In the genomic region with DNA sequence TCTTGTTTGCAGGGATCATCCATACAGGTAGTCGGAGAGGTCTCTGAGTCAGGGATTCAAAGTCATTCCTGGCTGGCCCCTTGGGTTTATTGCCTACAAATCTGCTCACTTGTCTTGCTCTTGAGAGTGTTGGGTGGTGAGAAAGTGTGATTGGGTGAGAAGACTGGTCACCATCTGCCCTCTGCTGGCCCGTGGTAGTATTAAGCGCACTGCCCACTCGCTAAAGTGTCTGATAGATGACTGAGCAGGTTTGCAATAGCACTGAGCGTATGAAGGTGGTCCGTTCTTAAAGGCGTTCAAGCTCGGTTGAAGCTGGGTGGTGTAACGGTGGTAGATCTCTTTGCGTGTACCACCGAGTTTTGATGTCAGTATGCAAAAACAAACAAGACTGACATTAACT, we compare ENCODE assay signal across 8 mouse cellular contexts. TPM values are rescaled to one million over a fixed set of nuclear protein-coding genes. Genes with fewer than 3 reads are reported as not detected.
DNase-seq lines count a peak whose midpoint lies in the region; ATAC-seq lines count a peak whose summit lies in the region.

No protein-coding gene starts in this region.

- H3K4me2 ChIP-seq in hindbrain, embryonic 15.5 days: peak overlapping the region; percentile 87

- H3K9ac ChIP-seq in hindbrain, embryonic 15.5 days: no peak overlapping the region

- H3K4me1 ChIP-seq in hindbrain, embryonic 15.5 days (replicated peaks): peaks cover 11% of the 10 kb centered on the region

- H3K27me3 ChIP-seq in hindbrain, embryonic 15.5 days: peaks cover 7% of the 10 kb centered on the region

- peak; percentile 83 for DNase-seq in R1 (ENCODE audit: low read depth, low spot score)
- DNase-seq in cerebellum, postnatal 36 days: peak; percentile 88 to 93
- DNase-seq in frontal cortex, postnatal 36 days (ENCODE audit: low spot score in 2 of 2): peak; percentile 81 to 91
- peak; percentile 78 to 81 for DNase-seq in layer of hippocampus, postnatal 36 days
- DNase-seq in lung, postnatal 25 days (ENCODE audit: low spot score): peak; percentile 90
- peak; percentile 76 for DNase-seq in retina, postnatal 7 days (ENCODE audit: low read depth, low spot score)
- peak; percentile 58 for DNase-seq in urinary bladder, adult 2 months (ENCODE audit: low spot score)

- H3K9me3 ChIP-seq in hindbrain, embryonic 15.5 days: no peaks in the 10 kb centered on the region

- WGBS in hindbrain, embryonic 15.5 days: 3% methylated on average over 11 of the region's 11 CpGs

- H3K4me3 ChIP-seq in hindbrain, embryonic 15.5 days: peak overlapping the region; percentile 44

- H3K36me3 ChIP-seq in hindbrain, embryonic 15.5 days: no peaks in the 10 kb centered on the region

- no peak overlapping the region for H3K27ac ChIP-seq in hindbrain, embryonic 15.5 days (replicated peaks)

- ATAC-seq in hindbrain, embryonic 15.5 days (ENCODE audit: low FRiP score, low read depth): peak; percentile 89

RNA-seq across cellular contexts. Expression of gene Lpin3, which starts 6.8 kb away (rescaled TPM):
- polyA plus RNA-seq in hindbrain, embryonic 15.5 days (2015; fragmentation: Nextera tagmentation; extraction: Ambion mirVana): 0.45 and 0.61 TPM in 2 replicates
- 1 to 10 TPM; 1.1 to 1.4 TPM for total RNA-seq in layer of hippocampus, postnatal 36 days (2021)
- 21.1 and 28.2 TPM in 2 replicates for polyA plus RNA-seq in urinary bladder, adult 2 months (2012; rRNA removed)

RNA-seq across cellular contexts. Expression of gene Zhx3, which starts 14.5 kb away (rescaled TPM):
- 20.6 and 22.5 TPM in 2 replicates for polyA plus RNA-seq in hindbrain, embryonic 15.5 days (2015; fragmentation: Nextera tagmentation; extraction: Ambion mirVana)
- 100 to 1,000 TPM in 1 of 2 experiments, 10 to 100 TPM in 1; 92.9 to 124 TPM for total RNA-seq in layer of hippocampus, postnatal 36 days (2021)
- 5.7 and 10.5 TPM in 2 replicates for polyA plus RNA-seq in urinary bladder, adult 2 months (2012; rRNA removed)

RNA-seq across cellular contexts. Expression of gene Emilin3, which starts 24.8 kb away (rescaled TPM):
- polyA plus RNA-seq in hindbrain, embryonic 15.5 days (2015; fragmentation: Nextera tagmentation; extraction: Ambion mirVana): 0.66 TPM in 2 replicates
- total RNA-seq in layer of hippocampus, postnatal 36 days (2021): under 1 TPM in 1 of 2 experiments, not detected in 1; 0.15 TPM
- polyA plus RNA-seq in urinary bladder, adult 2 months (2012; rRNA removed): 0.09 and 0.17 TPM in 2 replicates

Comparison
In these comparisons a context has a peak if more than half of its experiments do, and no peak if none do; other contexts are left out.
1. RNA of gene Lpin3, which starts 6.8 kb away (polyA plus RNA-seq): 21.1 to 28.2 TPM in urinary bladder, adult 2 months; 0.45 to 0.61 TPM in hindbrain, embryonic 15.5 days; every median in the first group is over 10 times any median in the second.
2. Peak in every context shown above with its lines, with median percentiles within 50 percentile points of each other: DNase-seq.